Mouse (Mus musculus) gastrocnemius, postnatal 4 days (tissue): ENCODE measurements at regions not wholly inside any gene's neighbourhood (a gene's known extent, or its start where the extent isn't known, plus 50 kb on each side); places are given as distances from the start of the nearest gene placed in this dataset.
"Not testable (repeated sequence)": the region's sequence is repeated elsewhere in the genome, so short reads cannot be mapped to it uniquely, and the experiment has no call there.

Experiments
- DNase-seq, 2 experiments: peaks; one replicate each; pipeline ENCODE4 v3.0.0; 2021 to 2022; ENCODE audit warnings: low spot score in 2 of 2, mixed read lengths in 2 of 2

GRCm38 (mm10) chr17:84844950-84845349 lies 54.4 kb upstream of the Lrpprc start:
- no peak for DNase-seq

- DNase-seq, result no peak
Measured at GRCm38 (mm10) chr17:84846141-84846540, 55.6 kb upstream of the Lrpprc start.

GRCm38 (mm10) chr17:84848385-84849030 lies 57.9 kb upstream of the Lrpprc start:
- DNase-seq, result no peak

- DNase-seq, result no peak
Measured at GRCm38 (mm10) chr17:84849031-84849405, 58.4 kb upstream of the Lrpprc start.

GRCm38 (mm10) chr17:84850464-84850863 lies 59.9 kb upstream of the Lrpprc start:
- no peak for DNase-seq

GRCm38 (mm10) chr17:84850893-84851292 lies 60.3 kb upstream of the Lrpprc start:
- DNase-seq, result no peak

GRCm38 (mm10) chr17:84856971-84857370 lies 66.4 kb upstream of the Lrpprc start:
- no peak for DNase-seq

- no peak for DNase-seq
Measured at GRCm38 (mm10) chr17:84858830-84859229, 68.2 kb upstream of the Lrpprc start.

- no peak for DNase-seq
Measured at GRCm38 (mm10) chr17:84859916-84860315, 69.3 kb upstream of the Lrpprc start.

GRCm38 (mm10) chr17:84860835-84861234 lies 70.2 kb upstream of the Lrpprc start:
- no peak for DNase-seq

GRCm38 (mm10) chr17:84864231-84864630 lies 73.6 kb upstream of the Lrpprc start:
- not testable (repeated sequence) for DNase-seq

- DNase-seq, result no peak
Measured at GRCm38 (mm10) chr17:84865158-84865557, 74.6 kb upstream of the Lrpprc start.

- DNase-seq, result no peak
Measured at GRCm38 (mm10) chr17:84865566-84865965, 75.0 kb upstream of the Lrpprc start.

- DNase-seq, result no peak
Measured at GRCm38 (mm10) chr17:84869074-84869722, 78.6 kb upstream of the Lrpprc start.

- DNase-seq, result no peak
Measured at GRCm38 (mm10) chr17:84873554-84873953, 83.0 kb upstream of the Lrpprc start.

- no peak for DNase-seq
Measured at GRCm38 (mm10) chr17:84874494-84874893, 82.0 kb upstream of the Ppm1b start.

GRCm38 (mm10) chr17:84875031-84875430 lies 81.5 kb upstream of the Ppm1b start:
- no peak for DNase-seq

GRCm38 (mm10) chr17:84876037-84876436 lies 80.5 kb upstream of the Ppm1b start:
- no peak for DNase-seq

- DNase-seq, result no peak
Measured at GRCm38 (mm10) chr17:84877176-84877863, 79.2 kb upstream of the Ppm1b start.

- DNase-seq, result peak; percentile 37 to 67
Measured at GRCm38 (mm10) chr17:84877864-84878224, 78.7 kb upstream of the Ppm1b start.

GRCm38 (mm10) chr17:84878316-84878715 lies 78.2 kb upstream of the Ppm1b start:
- DNase-seq, result no peak

GRCm38 (mm10) chr17:84879146-84879545 lies 77.4 kb upstream of the Ppm1b start:
- DNase-seq, result no peak

GRCm38 (mm10) chr17:84880946-84881345 lies 75.6 kb upstream of the Ppm1b start:
- no peak for DNase-seq
